ENCODE assay signal across 13 mouse cellular contexts in genomic region chr10:45873805-45874780, GRCm38 (mm10).
DNase-seq lines count a peak whose midpoint lies in the region; ATAC-seq and TF ChIP-seq lines count a peak whose summit lies in the region.
"Had no signal": no experiment of that assay in that cellular context is flagged by ENCODE, and none has a peak within 500 bp of the region (broad histone marks: within the 10 kb centered on the region; RNA-seq: fewer than 3 reads in every experiment).

No protein-coding gene starts in this region.

- no peak for TF ChIP-seq CTCF in heart, postnatal 0 days (IDR thresholded peaks at IDR 0.05; ENCODE audit: low read depth)
- no peak for TF ChIP-seq CTCF in layer of hippocampus, adult 2 months (conservative IDR thresholded peaks at IDR 0.05)

- no peak overlapping the region for H3K4me3 ChIP-seq in heart, postnatal 0 days (ENCODE audit: low read depth, low read length)
- no peak overlapping the region for H3K4me3 ChIP-seq in forebrain, embryonic 13.5 days
- H3K4me3 ChIP-seq in layer of hippocampus, adult 2 months, result no peak overlapping the region
- H3K4me3 ChIP-seq: limb, embryonic 15.5 days had no signal

- H3K27me3 ChIP-seq in heart, postnatal 0 days (ENCODE audit: control insufficient read depth, insufficient read depth, low read length), result no peaks in the 10 kb centered on the region
- H3K27me3 ChIP-seq in forebrain, embryonic 13.5 days, result no peaks in the 10 kb centered on the region
- H3K27me3 ChIP-seq: limb, embryonic 15.5 days had no signal

- no peak for TF ChIP-seq EP300 in heart, postnatal 0 days (IDR thresholded peaks at IDR 0.05; ENCODE audit: low read depth)

- H3K9ac ChIP-seq in heart, postnatal 0 days (replicated peaks; ENCODE audit: low read depth, low read length), result no peak overlapping the region
- no peak overlapping the region for H3K9ac ChIP-seq in forebrain, embryonic 13.5 days
- H3K9ac ChIP-seq: limb, embryonic 15.5 days had no signal

- no peak for DNase-seq in heart, postnatal 0 days (ENCODE audit: low spot score)
- DNase-seq in heart, postnatal 10 days, result no peak
- peak; percentile 16 for DNase-seq in R1 (ENCODE audit: low read depth, low spot score)
- peak; percentile 37 for DNase-seq in mesoderm, embryonic 11.5 days (ENCODE audit: low read depth, low spot score)
- DNase-seq in layer of hippocampus, adult 2 months (ENCODE audit: low spot score in 2 of 2), result no peak
- no peak for DNase-seq in left cerebral cortex, adult 11 months (ENCODE audit: low spot score)
- DNase-seq in natural killer cell, adult 2 months (ENCODE audit: low spot score in 2 of 2), result no peak
- DNase-seq: cerebellum, adult 11 months; heart, postnatal 4 days; right cerebral cortex, postnatal 14 days; thymus, postnatal 25 days had no signal

- no peaks in the 10 kb centered on the region for H3K9me3 ChIP-seq in heart, postnatal 0 days (replicated peaks; ENCODE audit: control insufficient read depth, low read length)
- no peaks in the 10 kb centered on the region for H3K9me3 ChIP-seq in forebrain, embryonic 13.5 days (replicated peaks)
- H3K9me3 ChIP-seq: limb, embryonic 15.5 days had no signal

- no peak for ATAC-seq in heart, postnatal 0 days (ENCODE audit: insufficient read depth, low read depth)
- ATAC-seq in forebrain, embryonic 13.5 days, result peak; percentile 69

- 0 out of 2 replicates have a peak, but pooled peaks cover 6% of the 10 kb centered on the region for H3K4me1 ChIP-seq in heart, postnatal 0 days (ENCODE audit: control insufficient read depth, insufficient read depth)
- no peaks in the 10 kb centered on the region for H3K4me1 ChIP-seq in forebrain, embryonic 13.5 days

- no peaks in the 10 kb centered on the region for H3K36me3 ChIP-seq in heart, postnatal 0 days (replicated peaks; ENCODE audit: control insufficient read depth, insufficient read depth, low read length)
- H3K36me3 ChIP-seq in forebrain, embryonic 13.5 days (ENCODE audit: poor library complexity, severe bottlenecking), result no peaks in the 10 kb centered on the region
- H3K36me3 ChIP-seq: limb, embryonic 15.5 days had no signal

- intact Hi-C loops in heart, postnatal 10 days (cut with DNase I), result loop anchor here (2.0 kb wide), 1 partner anchor 13 kb away; no protein-coding TSS in a partner anchor

- 62% methylated on average over 14 of the region's 14 CpGs for WGBS in heart, postnatal 0 days
- 68% methylated on average over 14 of the region's 14 CpGs for WGBS in forebrain, embryonic 13.5 days

- H3K4me2 ChIP-seq in heart, postnatal 0 days (ENCODE audit: low read depth, low read length), result peak overlapping the region; percentile 34; the same call in 1 of the 2 replicates
- no peak overlapping the region; the same call in 1 of the 2 replicates for H3K4me2 ChIP-seq in forebrain, embryonic 13.5 days
- H3K4me2 ChIP-seq: limb, embryonic 15.5 days had no signal

- no peak overlapping the region for H3K27ac ChIP-seq in heart, postnatal 0 days (ENCODE audit: low read depth)
- H3K27ac ChIP-seq in forebrain, embryonic 13.5 days, result peak overlapping the region; percentile 38; the same call in 1 of the 2 replicates
- no peak overlapping the region for H3K27ac ChIP-seq in layer of hippocampus, adult 2 months
- H3K27ac ChIP-seq: limb, embryonic 15.5 days had no signal

Comparison
In these comparisons a context has a peak if more than half of its experiments do, and no peak if none do; other contexts are left out.
1. DNase-seq: peak in R1 (single experiment) and mesoderm, embryonic 11.5 days (single experiment); none in heart, postnatal 0 days (single experiment), heart, postnatal 10 days (0 of 2), layer of hippocampus, adult 2 months (0 of 2), left cerebral cortex, adult 11 months (single experiment) and natural killer cell, adult 2 months (0 of 2).